8 mouse cellular contexts compared by ENCODE assay signal in genomic region chr10:105573908-105574694, GRCm38 (mm10). TPM values are rescaled to one million over a fixed set of nuclear protein-coding genes. Genes with fewer than 3 reads are reported as not detected.
DNase-seq lines count a peak whose midpoint lies in the region; ATAC-seq lines count a peak whose summit lies in the region.

Gene Tmtc2 (minus strand): TSS chr10:105574451.

- no peak within 1 kb of the TSS for H3K27ac ChIP-seq in forebrain, embryonic 11.5 days (ENCODE audit: low read depth, low read length)
- H3K27ac ChIP-seq in heart, embryonic 15.5 days: peak within 1 kb of the TSS; percentile 83
- no peak within 1 kb of the TSS for H3K27ac ChIP-seq in liver, embryonic 13.5 days
- H3K27ac ChIP-seq in stomach, embryonic 15.5 days: peak within 1 kb of the TSS; percentile 90

- under 1% methylated on average over 61 of the region's 61 CpGs for WGBS in forebrain, embryonic 11.5 days
- WGBS in heart, embryonic 15.5 days: under 1% methylated on average over 61 of the region's 61 CpGs
- WGBS in liver, embryonic 13.5 days (ENCODE audit: insufficient replicate concordance): under 1% methylated on average over 61 of the region's 61 CpGs
- under 1% methylated on average over 55 of the region's 61 CpGs for whole genome bisulfite sequencing in stomach, embryonic 15.5 days

- H3K9ac ChIP-seq in forebrain, embryonic 11.5 days (ENCODE audit: low read length): peak within 1 kb of the TSS; percentile 64
- peak within 1 kb of the TSS; percentile 76 for H3K9ac ChIP-seq in heart, embryonic 15.5 days
- H3K9ac ChIP-seq in liver, embryonic 13.5 days: peak within 1 kb of the TSS; percentile 73
- H3K9ac ChIP-seq in stomach, embryonic 15.5 days: peak within 1 kb of the TSS; percentile 74

- DNase-seq in CD4-positive, CD25-positive, alpha-beta regulatory T cell, adult 2 months (ENCODE audit: low read depth, low spot score): peak; percentile 83
- peak; percentile 70 for DNase-seq in c-Kit-positive CD71-negative TER-119-negative erythroid progenitor cells, embryonic 14.5 days (ENCODE audit: low read depth)
- peak; percentile 85 for DNase-seq in forebrain, embryonic 11.5 days (ENCODE audit: low spot score)
- DNase-seq in kidney, postnatal 14 days: peak; percentile 90
- peak; percentile 78 for DNase-seq in liver, embryonic 13.5 days
- DNase-seq in natural killer cell, adult 2 months (ENCODE audit: low spot score in 2 of 2): peak; percentile 23 to 33

- peak; percentile 97 for ATAC-seq in forebrain, embryonic 11.5 days (replicated peaks; ENCODE audit: low FRiP score)
- ATAC-seq in heart, embryonic 15.5 days (replicated peaks; ENCODE audit: insufficient number of reproducible peaks, insufficient read depth, low FRiP score, low read depth): peak; percentile 98
- ATAC-seq in liver, embryonic 13.5 days (ENCODE audit: low read depth): peak; percentile 97
- peak; percentile 95 for ATAC-seq in stomach, embryonic 15.5 days (ENCODE audit: insufficient read depth, low FRiP score, low read depth)

- H3K4me2 ChIP-seq in forebrain, embryonic 11.5 days (ENCODE audit: low read depth, low read length, severe bottlenecking): peak within 1 kb of the TSS; percentile 82
- peak within 1 kb of the TSS; percentile 77 for H3K4me2 ChIP-seq in heart, embryonic 15.5 days
- H3K4me2 ChIP-seq in liver, embryonic 13.5 days: peak within 1 kb of the TSS; percentile 97
- H3K4me2 ChIP-seq in stomach, embryonic 15.5 days: peak within 1 kb of the TSS; percentile 96

- H3K27me3 ChIP-seq in forebrain, embryonic 11.5 days (ENCODE audit: control insufficient read depth, insufficient read depth, low read length): peaks cover 9% of the 10 kb centered on the region; the same call in 1 of the 2 replicates
- H3K27me3 ChIP-seq in heart, embryonic 15.5 days: no peaks in the 10 kb centered on the region
- H3K27me3 ChIP-seq in liver, embryonic 13.5 days: peaks cover 19% of the 10 kb centered on the region; the same call in 1 of the 2 replicates
- H3K27me3 ChIP-seq in stomach, embryonic 15.5 days (replicated peaks): no peaks in the 10 kb centered on the region

- no peaks in the 10 kb centered on the region for H3K36me3 ChIP-seq in forebrain, embryonic 11.5 days (ENCODE audit: control insufficient read depth, insufficient read depth, low read length)
- no peaks in the 10 kb centered on the region for H3K36me3 ChIP-seq in heart, embryonic 15.5 days
- no peaks in the 10 kb centered on the region for H3K36me3 ChIP-seq in liver, embryonic 13.5 days
- H3K36me3 ChIP-seq in stomach, embryonic 15.5 days: no peaks in the 10 kb centered on the region

- H3K4me1 ChIP-seq in forebrain, embryonic 11.5 days (replicated peaks; ENCODE audit: control insufficient read depth, insufficient read depth, low read length): 0 out of 2 replicates have a peak, but pooled peaks cover 1% of the 10 kb centered on the region
- peaks cover 14% of the 10 kb centered on the region for H3K4me1 ChIP-seq in heart, embryonic 15.5 days (replicated peaks)
- H3K4me1 ChIP-seq in liver, embryonic 13.5 days (replicated peaks): peaks cover 21% of the 10 kb centered on the region
- H3K4me1 ChIP-seq in stomach, embryonic 15.5 days: peaks cover 9% of the 10 kb centered on the region

- peak within 1 kb of the TSS; percentile 53 for H3K4me3 ChIP-seq in forebrain, embryonic 11.5 days (ENCODE audit: low read depth, low read length)
- H3K4me3 ChIP-seq in heart, embryonic 15.5 days: peak within 1 kb of the TSS; percentile 92
- H3K4me3 ChIP-seq in liver, embryonic 13.5 days (replicated peaks): peak within 1 kb of the TSS; percentile 72
- peak within 1 kb of the TSS; percentile 80 for H3K4me3 ChIP-seq in stomach, embryonic 15.5 days (replicated peaks)

- H3K9me3 ChIP-seq in forebrain, embryonic 11.5 days (ENCODE audit: control insufficient read depth, low read length): no peaks in the 10 kb centered on the region
- no peaks in the 10 kb centered on the region for H3K9me3 ChIP-seq in heart, embryonic 15.5 days (replicated peaks)
- no peaks in the 10 kb centered on the region for H3K9me3 ChIP-seq in liver, embryonic 13.5 days (replicated peaks)
- H3K9me3 ChIP-seq in stomach, embryonic 15.5 days: no peaks in the 10 kb centered on the region

RNA-seq across cellular contexts. Expression of gene Tmtc2, which starts in this region (rescaled TPM):
- 3.9 and 4.0 TPM in 2 replicates for polyA plus RNA-seq in forebrain, embryonic 11.5 days (2014; fragmentation: Nextera tagmentation; extraction: Ambion mirVana)
- polyA plus RNA-seq in heart, embryonic 15.5 days (2015; fragmentation: Nextera tagmentation; extraction: Ambion mirVana): 3.3 and 4.1 TPM in 2 replicates
- polyA plus RNA-seq in liver, embryonic 13.5 days (2015; fragmentation: Nextera tagmentation; extraction: Ambion mirVana): 0.58 and 0.95 TPM in 2 replicates
- polyA plus RNA-seq in stomach, embryonic 15.5 days (2015; fragmentation: Nextera tagmentation; extraction: Ambion mirVana): 12.2 and 14.1 TPM in 2 replicates

Comparison
In these comparisons a context has a peak if more than half of its experiments do, and no peak if none do; other contexts are left out.
1. Peak in DNase-seq, ATAC-seq, H3K4me3 ChIP-seq, H3K9ac ChIP-seq and H3K4me2 ChIP-seq in liver, embryonic 13.5 days; RNA of the gene not detected or under 1 TPM.
2. DNase-seq: peak in every context shown above with its lines; median percentile 90 in kidney, postnatal 14 days; 85 in forebrain, embryonic 11.5 days; 83 in CD4-positive, CD25-positive, alpha-beta regulatory T cell, adult 2 months; 78 in liver, embryonic 13.5 days; 70 in c-Kit-positive CD71-negative TER-119-negative erythroid progenitor cells, embryonic 14.5 days; 28 in natural killer cell, adult 2 months.
3. H3K27ac ChIP-seq: peak in heart, embryonic 15.5 days (single experiment) and stomach, embryonic 15.5 days (single experiment); none in forebrain, embryonic 11.5 days (single experiment) and liver, embryonic 13.5 days (single experiment).
4. Peak in every context shown above with its lines, with median percentiles within 50 percentile points of each other: ATAC-seq, H3K4me2 ChIP-seq, H3K4me3 ChIP-seq and H3K9ac ChIP-seq.